Mouse (Mus musculus): ENCODE data around the gene 1810009A15Rik. TPM values are rescaled to one million over a fixed set of nuclear protein-coding genes. Genes with fewer than 3 reads are reported as not detected.
"Not testable (repeated sequence)": the region's sequence is repeated elsewhere in the genome, so short reads cannot be mapped to it uniquely, and the experiment has no call there.

The 1810009A15Rik gene
- 23.6 and 25.6 TPM in 2 replicates for polyA plus RNA-seq (2012; rRNA removed)

- DNase-seq (ENCODE audit: low read depth): no peak
Measured at GRCm38 (mm10) chr19:8888511-8889385, at the start of gene 1810009A15Rik, which contains the start of gene Gm49416. 1810009A15Rik (plus strand) TSS chr19:8888853. Gm49416 (plus strand) TSS chr19:8888926.

DNA sequence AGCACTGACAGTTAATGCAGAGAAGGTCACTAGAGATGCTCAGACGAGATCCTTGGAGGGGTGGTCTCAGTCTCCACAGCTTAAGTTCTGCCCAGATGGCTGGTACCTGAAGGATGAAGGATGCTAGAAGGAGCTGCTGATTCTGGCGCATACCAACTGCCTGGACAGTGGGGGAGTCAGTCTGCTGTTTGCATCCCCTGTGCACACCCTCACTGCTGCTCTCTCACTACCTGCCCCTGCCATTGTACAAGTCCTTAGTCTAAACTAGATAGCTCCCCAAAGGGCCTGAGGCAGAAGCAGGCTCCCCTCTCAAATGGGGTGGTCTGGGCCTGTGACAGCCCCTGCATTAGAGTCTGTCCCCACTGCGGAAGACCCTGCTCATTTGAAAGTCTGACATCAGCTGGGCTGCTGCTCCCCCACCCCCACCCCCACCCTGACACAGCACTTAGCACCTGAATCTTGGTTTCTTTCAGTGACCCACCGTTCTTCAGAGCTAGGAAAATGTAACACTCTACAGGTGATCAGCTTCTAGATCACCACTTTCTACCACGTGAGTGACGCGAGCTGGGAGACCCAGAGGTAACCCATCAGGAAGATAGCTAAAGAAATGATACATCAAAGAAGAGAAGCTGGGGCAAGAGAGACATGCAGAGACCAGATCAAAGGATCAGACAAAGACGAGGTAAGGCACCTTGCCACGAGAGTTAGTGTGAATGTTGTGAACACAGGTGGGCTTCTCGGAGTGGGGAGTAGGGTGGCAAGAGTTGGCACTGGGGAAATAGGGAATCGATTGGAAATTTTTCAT is 49.3 kb upstream of the 1810009A15Rik start, which contains the start of gene Gng3:
TSS of gene Gng3 (minus strand) at position 92 of the 805 bp plus-strand sequence.
- DNase-seq (ENCODE audit: low read depth): no peak

- no peak for DNase-seq (ENCODE audit: low read depth)
Measured at GRCm38 (mm10) chr19:8839908-8840791, 48.5 kb upstream of the 1810009A15Rik start.

DNA sequence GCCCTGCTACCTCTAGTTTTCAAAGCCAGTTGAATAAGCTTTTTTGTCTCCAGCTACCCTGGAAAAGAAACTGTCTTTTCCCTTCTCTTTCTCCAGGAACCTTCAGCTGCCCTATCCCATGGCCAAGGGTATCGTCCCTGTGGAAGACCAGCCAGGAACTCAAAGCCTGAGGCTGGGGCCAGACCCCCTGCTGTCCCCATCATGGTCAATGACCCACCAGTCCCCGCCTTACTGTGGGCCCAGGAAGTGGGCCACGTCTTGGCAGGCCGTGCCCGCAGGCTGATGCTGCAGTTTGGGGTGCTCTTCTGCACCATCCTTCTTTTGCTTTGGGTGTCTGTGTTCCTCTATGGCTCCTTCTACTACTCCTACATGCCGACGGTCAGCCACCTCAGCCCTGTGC is 47.6 kb upstream of the 1810009A15Rik start:
- DNase-seq (ENCODE audit: low read depth): no peak

- DNase-seq (ENCODE audit: low read depth): no peak
Measured at GRCm38 (mm10) chr19:8842961-8843360, 45.7 kb upstream of the 1810009A15Rik start.

GRCm38 (mm10) chr19:8844371-8845129 is 44.1 kb upstream of the 1810009A15Rik start:
- DNase-seq (ENCODE audit: low read depth): peak; percentile 95

DNA sequence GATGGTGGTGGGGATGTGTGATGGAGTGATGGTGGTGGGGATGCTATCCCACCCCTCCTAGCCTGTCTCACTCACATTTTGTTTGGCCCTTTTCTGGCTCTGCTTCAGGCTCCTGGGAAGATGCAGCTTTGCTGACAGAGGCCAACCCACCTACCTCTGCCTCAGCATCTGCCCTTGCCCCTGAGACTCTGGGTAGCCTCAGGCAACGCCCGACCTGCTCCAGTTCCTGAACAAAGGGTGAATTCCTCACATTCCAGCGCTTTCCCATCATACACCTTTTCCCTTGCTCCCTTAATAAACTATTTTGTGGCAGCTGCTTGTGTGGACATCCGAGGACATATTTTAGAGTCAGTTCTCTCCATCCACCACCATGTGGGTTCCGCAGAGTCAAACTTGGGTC is 40.3 kb upstream of the 1810009A15Rik start:
- no peak for DNase-seq (ENCODE audit: low read depth)

GRCm38 (mm10) chr19:8850402-8850901 is 38.2 kb upstream of the 1810009A15Rik start, which contains the start of gene Lrrn4cl:
Lrrn4cl (plus strand) TSS chr19:8850768.
- no peak for DNase-seq (ENCODE audit: low read depth)

DNA sequence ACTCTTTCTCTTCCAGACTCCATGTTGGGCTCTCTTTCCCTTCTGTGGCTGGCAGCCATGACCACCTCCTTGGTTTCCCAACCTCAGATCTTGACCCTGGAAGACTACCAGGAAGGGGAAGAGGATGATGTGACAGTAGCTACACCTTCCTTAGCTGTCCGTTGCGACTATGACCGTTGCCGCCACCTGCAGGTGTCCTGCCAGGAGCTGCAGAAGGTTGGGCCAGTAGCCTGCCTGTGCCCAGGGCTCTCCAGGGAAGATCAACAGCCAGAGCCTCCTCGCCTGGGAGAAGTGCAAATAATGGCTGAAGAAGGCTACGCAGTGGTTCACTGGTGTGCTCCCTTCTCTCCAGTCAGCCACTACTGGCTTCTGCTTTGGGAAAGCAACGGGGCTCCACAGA is 37.0 kb upstream of the 1810009A15Rik start:
- DNase-seq (ENCODE audit: low read depth): no peak

DNA sequence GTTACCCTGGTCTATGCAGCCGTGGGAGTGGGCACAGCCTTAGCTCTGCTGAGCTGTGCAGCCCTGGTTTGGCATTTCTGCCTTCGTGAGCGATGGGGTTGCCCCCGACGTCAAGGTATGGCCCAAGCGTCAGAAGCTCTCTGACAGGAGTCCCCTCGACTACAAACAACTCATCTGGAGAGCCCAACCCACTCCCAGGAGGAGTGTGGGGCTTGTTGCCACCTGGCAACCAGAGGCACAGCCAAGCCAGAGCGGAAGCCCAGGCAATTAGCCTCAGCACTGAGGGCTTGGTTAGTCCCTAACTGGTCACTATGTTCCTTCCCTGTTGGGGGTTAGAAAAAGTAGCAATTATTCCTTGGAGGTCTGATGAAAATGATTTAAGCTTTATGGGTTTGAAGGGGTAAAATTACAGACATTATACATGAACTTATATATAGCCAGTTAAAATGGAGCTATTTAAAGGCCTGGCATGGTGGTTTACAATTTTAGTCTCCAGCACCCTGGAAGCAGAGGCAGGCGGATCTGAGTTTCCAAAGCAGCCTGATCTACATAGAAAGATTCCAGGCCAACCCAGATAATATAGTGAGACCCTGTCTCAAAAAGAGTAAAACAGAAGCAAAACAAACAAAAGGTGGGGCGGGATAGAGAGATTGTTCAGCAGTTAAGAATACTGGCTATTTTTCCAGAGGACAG is 36.3 kb upstream of the 1810009A15Rik start:
- no peak for DNase-seq (ENCODE audit: low read depth)

- no peak for DNase-seq (ENCODE audit: low read depth)
Measured at GRCm38 (mm10) chr19:8853117-8853516, 35.5 kb upstream of the 1810009A15Rik start.

DNA sequence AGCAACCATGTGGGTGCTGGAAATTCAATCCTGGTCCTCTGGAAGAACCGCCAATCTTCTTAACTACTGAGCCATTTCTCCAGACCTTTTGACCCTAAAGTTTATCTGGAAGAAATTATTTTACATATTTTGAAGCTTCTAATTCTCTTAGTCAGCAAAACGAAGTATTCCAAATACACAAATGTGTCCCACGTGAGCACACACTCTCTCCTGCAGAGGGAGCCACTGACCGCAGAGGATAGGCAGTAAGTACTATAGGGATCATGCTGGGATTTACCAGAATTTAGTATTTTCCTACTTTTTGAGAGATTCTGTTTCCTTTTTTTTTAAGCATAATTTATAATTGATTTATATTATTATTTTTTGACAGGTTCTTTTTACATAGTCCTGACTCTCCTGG is 31.0 kb upstream of the 1810009A15Rik start:
- no peak for DNase-seq (ENCODE audit: low read depth)

DNA sequence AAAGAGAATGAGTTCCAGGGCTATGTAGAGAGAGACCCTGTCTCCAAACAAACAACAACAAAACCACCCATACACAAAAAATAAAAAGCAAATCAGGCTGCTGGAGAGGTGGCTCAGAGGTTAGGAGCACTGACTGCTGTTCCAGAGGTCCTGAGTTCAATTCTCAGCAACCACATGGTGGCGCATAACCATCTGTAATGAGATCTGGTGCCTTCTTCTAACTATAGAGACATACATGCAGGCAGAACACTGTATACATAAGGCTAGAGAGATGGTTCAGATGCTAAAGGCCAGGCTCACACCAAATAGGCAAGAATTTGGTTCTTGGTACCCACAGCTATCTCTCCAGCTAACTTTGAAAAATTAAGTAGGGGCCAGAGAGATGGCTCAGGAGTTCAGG is 29.6 kb upstream of the 1810009A15Rik start:
- no peak for DNase-seq (ENCODE audit: low read depth)

DNA sequence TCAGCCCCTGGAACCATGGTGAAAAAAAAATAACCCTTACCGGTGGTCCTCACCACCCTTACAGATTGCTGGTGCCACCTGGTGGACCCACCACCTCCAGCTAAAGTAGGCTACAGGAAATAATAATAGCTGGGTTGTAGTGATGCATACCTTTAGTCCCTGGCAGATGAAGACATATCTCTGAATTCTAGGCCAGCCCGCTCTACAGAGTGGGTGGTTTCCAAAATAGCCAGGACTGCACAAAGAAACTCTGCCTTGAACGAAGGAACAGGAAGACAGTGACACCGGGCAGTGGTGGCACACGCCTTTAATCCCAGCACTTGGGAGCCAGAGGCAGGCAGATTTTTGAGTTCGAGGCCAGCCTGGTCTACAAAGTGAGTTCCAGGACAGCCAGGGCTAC is 24.4 kb upstream of the 1810009A15Rik start:
- no peak for DNase-seq (ENCODE audit: low read depth)

DNA sequence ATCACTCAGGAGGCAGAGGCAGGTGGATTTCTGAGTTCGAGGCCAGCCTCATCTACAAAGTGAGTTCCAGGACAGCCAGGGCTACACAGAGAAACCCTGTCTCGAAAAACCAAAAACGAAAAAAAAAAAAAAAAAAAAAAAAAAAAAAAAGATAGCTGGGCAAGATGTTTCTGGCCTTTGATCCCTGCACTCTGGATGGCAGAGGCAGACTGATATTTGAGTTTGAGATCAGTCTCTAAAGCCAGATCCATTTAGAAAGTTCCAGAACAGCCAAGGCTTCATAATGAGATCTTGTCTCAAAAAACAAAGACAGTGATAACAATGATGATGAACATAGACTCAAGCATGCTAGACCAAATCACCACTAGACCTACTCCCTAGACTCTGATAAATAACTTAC is 18.3 kb upstream of the 1810009A15Rik start:
- DNase-seq (ENCODE audit: low read depth): not testable (repeated sequence)

DNA sequence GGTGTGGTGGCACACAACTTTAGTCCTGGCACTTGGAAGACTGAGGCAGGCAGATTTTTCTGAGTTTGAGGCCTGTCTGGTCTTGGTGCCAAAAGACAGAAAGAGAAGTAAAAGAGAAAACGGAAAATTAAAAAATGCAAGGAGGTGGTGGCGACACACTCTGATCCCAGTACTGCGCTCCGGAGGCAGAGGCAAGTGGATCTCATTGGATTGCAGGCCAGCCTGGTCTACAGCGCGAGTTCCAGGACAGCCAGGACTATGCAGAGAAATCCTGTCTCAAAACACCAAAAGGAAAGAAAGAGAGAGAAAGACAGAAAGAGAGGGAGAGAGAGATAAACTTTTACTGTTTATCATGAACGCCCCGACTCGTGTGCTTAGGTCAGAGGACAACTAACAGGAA is 17.8 kb upstream of the 1810009A15Rik start:
- DNase-seq (ENCODE audit: low read depth): no peak

DNA sequence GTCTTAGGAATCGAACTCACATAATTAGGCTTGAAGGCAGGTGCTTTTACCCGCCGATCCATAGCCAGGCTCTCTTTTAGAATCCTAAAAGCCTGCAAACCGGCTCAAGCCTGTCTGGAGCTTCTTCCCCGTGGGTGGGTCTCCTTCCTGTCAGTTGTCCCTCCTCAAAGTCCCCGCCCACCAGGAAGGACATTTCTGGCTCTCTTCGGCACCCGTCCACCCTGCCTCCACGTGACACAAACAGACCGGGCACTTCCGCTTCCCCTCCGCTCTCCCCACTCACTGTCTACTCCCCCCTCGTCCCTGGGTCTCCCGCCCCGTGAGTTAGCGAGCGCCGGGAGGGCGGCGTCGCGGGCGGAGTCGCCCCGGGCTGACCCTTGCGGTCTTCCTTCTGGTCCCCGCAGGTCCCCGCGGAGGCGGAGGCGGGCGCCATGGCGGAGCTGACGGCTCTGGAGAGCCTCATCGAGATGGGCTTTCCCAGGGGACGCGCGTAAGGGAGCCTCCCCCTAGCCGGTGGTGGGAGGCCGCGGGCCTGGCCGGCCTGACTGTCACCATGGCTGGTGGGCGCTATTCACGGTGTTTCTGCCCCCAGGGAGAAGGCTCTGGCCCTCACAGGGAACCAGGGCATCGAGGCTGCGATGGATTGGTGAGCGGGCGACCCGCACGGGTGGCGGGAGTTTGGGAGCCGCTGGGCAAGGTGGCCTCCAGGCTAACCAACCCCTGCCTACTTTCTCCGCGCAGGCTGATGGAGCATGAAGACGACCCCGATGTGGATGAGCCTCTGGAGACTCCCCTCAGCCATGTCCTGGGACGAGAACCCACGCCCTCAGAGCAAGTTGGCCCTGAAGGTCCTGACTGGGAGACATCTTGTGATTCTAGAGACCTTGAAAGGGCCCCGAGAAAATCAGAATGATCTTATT is 17.1 kb upstream of the 1810009A15Rik start, which contains the start of gene Ubxn1:
TSS of gene Ubxn1 (plus strand) at position 230 of the 920 bp plus-strand sequence.
- DNase-seq (ENCODE audit: low read depth): peak; percentile 93

DNA sequence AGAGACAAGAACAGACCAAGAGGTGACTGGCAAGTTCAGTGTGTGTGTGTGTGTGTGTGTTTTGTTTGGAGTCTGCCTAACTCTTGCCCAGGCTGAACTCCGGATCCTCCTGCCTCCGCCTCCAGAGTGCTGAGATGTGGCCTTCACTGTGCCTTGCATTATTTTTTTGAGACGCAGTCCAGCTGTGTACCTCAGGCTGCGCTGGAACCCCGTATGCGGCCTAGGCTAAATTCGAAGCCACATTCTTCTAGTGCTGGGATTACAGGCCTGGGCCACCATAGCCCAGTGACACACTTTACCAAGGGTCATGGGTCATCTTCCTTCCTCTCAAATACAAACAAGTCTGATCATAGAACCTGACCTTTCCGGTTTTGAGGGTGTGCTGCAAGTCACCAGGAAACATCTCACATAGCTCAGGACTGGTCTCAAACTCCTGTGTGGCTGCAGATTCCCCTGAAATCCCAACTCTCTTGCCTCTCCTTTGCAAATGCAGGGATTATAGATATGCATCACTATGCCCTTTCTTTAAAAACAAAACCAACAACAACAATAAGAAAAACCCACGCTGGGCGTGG is 16.3 kb upstream of the 1810009A15Rik start:
- no peak for DNase-seq (ENCODE audit: low read depth)
